Mouse (Mus musculus) thymus, postnatal 25 days (tissue): Measurements from ENCODE around the gene Car1.
"Not testable (repeated sequence)": the region's sequence is repeated elsewhere in the genome, so short reads cannot be mapped to it uniquely, and the experiment has no call there.

Source experiments
- DNase-seq: peaks from one replicate; pipeline ENCODE4 v3.0.0; 2022

The Car1 gene

GRCm38 (mm10) chr3:14782365-14782764 is 25.8 kb downstream of the Car1 start:
- not testable (repeated sequence) for DNase-seq

GRCm38 (mm10) chr3:14780212-14780611 is 28.0 kb downstream of the Car1 start:
- no peak for DNase-seq

- not testable (repeated sequence) for DNase-seq
Observed at GRCm38 (mm10) chr3:14776497-14777162, 31.5 kb downstream of the Car1 start.

GRCm38 (mm10) chr3:14774539-14774938 is 33.6 kb downstream of the Car1 start:
- DNase-seq = not testable (repeated sequence)

GRCm38 (mm10) chr3:14772473-14772872 is 35.7 kb downstream of the Car1 start:
- DNase-seq = not testable (repeated sequence)

- DNase-seq = no peak
Observed at GRCm38 (mm10) chr3:14764755-14765566, 43.2 kb downstream of the Car1 start.

GRCm38 (mm10) chr3:14755716-14756115 is 52.5 kb downstream of the Car1 start:
- DNase-seq = no peak

GRCm38 (mm10) chr3:14746041-14746440 is 62.1 kb downstream of the Car1 start:
- no peak for DNase-seq

- DNase-seq = no peak
Observed at GRCm38 (mm10) chr3:14738261-14738660, 69.9 kb downstream of the Car1 start.

GRCm38 (mm10) chr3:14727496-14727895 is 80.7 kb downstream of the Car1 start:
- DNase-seq = not testable (repeated sequence)

GRCm38 (mm10) chr3:14725462-14725861 is 82.7 kb downstream of the Car1 start:
- DNase-seq = not testable (repeated sequence)
